Mouse (Mus musculus): ENCODE measurements at regions not wholly inside any gene's neighbourhood (a gene's known extent, or its start where the extent isn't known, plus 50 kb on each side); places are given as distances from the start of the nearest gene placed in this dataset.

DNA sequence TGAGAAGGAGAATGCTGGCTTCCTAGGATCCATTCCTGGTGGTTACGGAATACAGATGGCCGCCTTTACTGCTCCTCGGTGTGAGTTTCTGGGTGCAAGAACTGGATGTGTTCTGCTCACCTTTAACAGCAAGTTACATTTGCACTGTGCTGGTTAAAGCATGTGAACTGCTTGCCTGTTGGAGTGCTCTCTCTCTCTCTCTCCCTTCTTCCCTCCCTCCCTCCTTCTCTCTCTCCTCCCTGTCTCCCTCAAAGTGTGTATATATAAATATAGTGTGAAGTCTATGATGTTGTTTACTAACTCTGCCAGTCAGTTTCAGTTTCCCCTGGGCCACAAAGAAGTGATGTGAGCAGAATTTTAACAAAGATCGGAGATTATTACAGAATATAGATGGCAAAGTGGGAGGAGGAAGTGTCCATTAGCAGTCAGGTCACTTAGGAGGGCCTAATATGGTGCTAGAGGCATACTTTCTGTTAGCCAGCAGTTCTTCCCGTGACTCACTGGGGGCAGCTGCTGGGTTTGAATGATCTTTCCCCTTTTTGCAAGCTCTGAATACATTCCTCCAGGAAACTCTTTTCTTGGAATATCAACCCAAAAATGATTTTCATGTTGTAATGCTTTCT is 1453.5 kb downstream of the Slc22a22 start:
- Histone ChIP-seq H3K27ac (replicated peaks) (no peak overlapping the region), H3K4me3 (ENCODE audit: low read depth, low read length) (no peak overlapping the region), H3K36me3 (ENCODE audit: control insufficient read depth, insufficient read depth, low read length) (no peaks in the 10 kb centered on the region), H3K9me3 (ENCODE audit: control insufficient read depth, low read length) (no peaks in the 10 kb centered on the region), H3K4me1 (replicated peaks; ENCODE audit: control insufficient read depth, insufficient read depth) (no peaks in the 10 kb centered on the region), H3K9ac (ENCODE audit: low read length) (no peak overlapping the region), H3K4me2 (replicated peaks; ENCODE audit: low read depth) (no peak overlapping the region), H3K27me3 (ENCODE audit: control insufficient read depth, insufficient read depth, low read length) (no peaks in the 10 kb centered on the region)
- DNase-seq (ENCODE audit: low spot score) (no peak), ATAC-seq (ENCODE audit: low FRiP score, low TSS enrichment) (no peak)
- WGBS: 74% methylated on average over 5 of the region's 5 CpGs
- TF ChIP-seq CTCF (IDR thresholded peaks at IDR 0.05; ENCODE audit: low read depth) (no peak), EP300 (optimal IDR thresholded peaks at IDR 0.05) (no peak)

DNA sequence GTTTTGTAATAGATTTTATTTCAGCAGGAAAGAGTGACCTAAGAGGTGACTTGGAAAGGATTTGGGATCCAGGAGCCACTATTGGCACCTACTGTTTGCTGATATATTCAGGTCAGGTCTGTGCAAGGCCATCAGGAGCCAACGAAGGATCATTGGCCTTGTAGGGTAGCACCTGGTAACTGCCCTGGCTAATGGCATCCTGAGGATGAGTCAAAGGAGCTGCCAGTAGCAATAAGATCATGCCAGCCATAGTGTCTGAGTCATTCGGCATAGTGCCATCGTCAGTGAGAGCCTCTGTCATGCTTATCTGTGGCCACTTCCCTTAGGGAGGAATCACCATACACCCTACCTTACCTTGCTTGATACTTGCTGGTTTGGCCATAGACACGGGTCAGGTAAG is 1455.1 kb downstream of the Slc22a22 start:
- Histone ChIP-seq H3K27ac (replicated peaks) (no peak overlapping the region), H3K9me3 (ENCODE audit: control insufficient read depth, low read length) (no peaks in the 10 kb centered on the region), H3K9ac (ENCODE audit: low read length) (no peak overlapping the region), H3K36me3 (ENCODE audit: control insufficient read depth, insufficient read depth, low read length) (no peaks in the 10 kb centered on the region), H3K4me1 (replicated peaks; ENCODE audit: control insufficient read depth, insufficient read depth) (no peaks in the 10 kb centered on the region), H3K27me3 (ENCODE audit: control insufficient read depth, insufficient read depth, low read length) (no peaks in the 10 kb centered on the region), H3K4me2 (replicated peaks; ENCODE audit: low read depth) (no peak overlapping the region), H3K4me3 (ENCODE audit: low read depth, low read length) (no peak overlapping the region)
- WGBS: 93% methylated on average over 4 of the region's 4 CpGs
- DNase-seq (ENCODE audit: low spot score): no peak
- TF ChIP-seq CTCF (IDR thresholded peaks at IDR 0.05; ENCODE audit: low read depth) (no peak), EP300 (optimal IDR thresholded peaks at IDR 0.05) (no peak)
- ATAC-seq (ENCODE audit: low FRiP score, low TSS enrichment): no peak

DNA sequence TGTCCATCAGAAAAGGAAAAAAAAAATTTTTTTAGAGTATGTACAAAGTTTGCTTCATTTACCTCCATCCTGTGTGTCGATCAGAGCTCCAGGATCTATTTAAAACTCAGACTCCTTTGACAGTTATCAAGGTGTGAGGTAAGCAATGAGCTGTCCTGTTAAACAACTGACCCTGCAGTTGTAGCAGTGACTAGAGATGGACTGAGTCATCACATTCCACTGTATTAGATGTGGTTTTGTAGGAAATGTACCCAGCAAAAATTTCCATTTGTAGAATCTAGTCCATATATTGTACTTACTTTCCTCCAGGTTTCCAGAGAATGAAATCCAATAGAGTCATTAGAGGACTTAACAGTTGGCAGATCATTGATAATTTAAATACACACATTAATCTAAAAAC is 1459.3 kb downstream of the Slc22a22 start:
- no peaks in the 10 kb centered on the region for H3K27me3 ChIP-seq (ENCODE audit: control insufficient read depth, insufficient read depth, low read length)
- WGBS: 75% methylated on average over 1 of the region's 1 CpGs
- TF ChIP-seq EP300 (optimal IDR thresholded peaks at IDR 0.05) (no peak), CTCF (IDR thresholded peaks at IDR 0.05; ENCODE audit: low read depth) (no peak)
- no peaks in the 10 kb centered on the region for H3K4me1 ChIP-seq (replicated peaks; ENCODE audit: control insufficient read depth, insufficient read depth)
- no peak for ATAC-seq (ENCODE audit: low FRiP score, low TSS enrichment)
- H3K36me3 ChIP-seq (ENCODE audit: control insufficient read depth, insufficient read depth, low read length): no peaks in the 10 kb centered on the region
- H3K9ac ChIP-seq (ENCODE audit: low read length): no peak overlapping the region
- H3K4me3 ChIP-seq (ENCODE audit: low read depth, low read length): no peak overlapping the region
- H3K4me2 ChIP-seq (replicated peaks; ENCODE audit: low read depth): no peak overlapping the region
- no peak for DNase-seq (ENCODE audit: low spot score)
- no peaks in the 10 kb centered on the region for H3K9me3 ChIP-seq (ENCODE audit: control insufficient read depth, low read length)
- H3K27ac ChIP-seq (replicated peaks): no peak overlapping the region

DNA sequence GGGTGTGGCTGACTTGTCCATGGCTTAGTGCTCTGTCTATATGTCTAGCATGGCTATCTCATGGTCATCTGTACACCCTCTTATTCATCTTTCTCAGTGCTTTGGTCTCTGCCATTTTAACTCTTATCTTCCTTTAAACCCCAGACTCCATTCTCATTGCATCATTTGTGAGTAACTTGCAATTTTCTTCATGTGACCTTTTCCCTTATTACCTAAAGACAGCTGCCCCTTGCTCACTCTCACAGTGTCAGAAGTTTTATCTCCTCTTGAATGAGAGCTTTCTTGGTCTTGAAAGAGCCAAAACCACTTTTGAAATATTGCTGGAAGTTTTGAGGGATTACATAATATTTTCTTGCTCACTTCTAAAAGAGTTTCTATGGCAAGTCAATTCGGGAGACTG is 1459.9 kb downstream of the Slc22a22 start:
- Histone ChIP-seq H3K27ac (replicated peaks) (no peak overlapping the region), H3K36me3 (ENCODE audit: control insufficient read depth, insufficient read depth, low read length) (no peaks in the 10 kb centered on the region), H3K4me1 (replicated peaks; ENCODE audit: control insufficient read depth, insufficient read depth) (no peaks in the 10 kb centered on the region), H3K9me3 (ENCODE audit: control insufficient read depth, low read length) (no peaks in the 10 kb centered on the region), H3K4me2 (replicated peaks; ENCODE audit: low read depth) (no peak overlapping the region), H3K4me3 (ENCODE audit: low read depth, low read length) (no peak overlapping the region), H3K27me3 (ENCODE audit: control insufficient read depth, insufficient read depth, low read length) (no peaks in the 10 kb centered on the region), H3K9ac (ENCODE audit: low read length) (no peak overlapping the region)
- DNase-seq (ENCODE audit: low spot score): no peak
- WGBS: 86% methylated on average over 1 of the region's 1 CpGs
- TF ChIP-seq CTCF (IDR thresholded peaks at IDR 0.05; ENCODE audit: low read depth) (no peak), EP300 (optimal IDR thresholded peaks at IDR 0.05) (no peak)
- ATAC-seq (ENCODE audit: low FRiP score, low TSS enrichment): no peak

DNA sequence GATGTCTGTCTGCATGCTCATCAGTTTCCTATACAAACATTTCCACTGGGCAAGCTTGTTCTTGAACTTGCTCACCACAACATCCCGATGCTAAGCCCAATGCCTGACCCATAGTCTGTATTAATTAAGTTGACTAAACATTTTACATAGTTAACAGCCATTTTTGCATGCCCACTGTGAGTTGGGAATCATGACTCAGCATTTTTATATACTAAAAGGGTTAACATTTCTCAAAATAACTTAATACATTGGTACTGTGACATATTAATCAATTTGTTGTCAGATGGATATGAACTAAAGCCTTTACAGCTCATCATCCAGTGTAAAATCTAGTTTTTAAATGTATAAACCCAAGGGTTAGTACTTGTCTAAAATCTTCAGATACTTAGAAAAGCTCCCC is 1461.4 kb downstream of the Slc22a22 start:
- no peak for ATAC-seq (ENCODE audit: low FRiP score, low TSS enrichment)
- no peak overlapping the region for H3K27ac ChIP-seq (replicated peaks)
- H3K27me3 ChIP-seq (ENCODE audit: control insufficient read depth, insufficient read depth, low read length): no peaks in the 10 kb centered on the region
- no peak overlapping the region for H3K4me2 ChIP-seq (replicated peaks; ENCODE audit: low read depth)
- no peak overlapping the region for H3K9ac ChIP-seq (ENCODE audit: low read length)
- 67% methylated on average over 1 of the region's 1 CpGs for WGBS
- H3K4me3 ChIP-seq (ENCODE audit: low read depth, low read length): no peak overlapping the region
- no peak for TF ChIP-seq CTCF (IDR thresholded peaks at IDR 0.05; ENCODE audit: low read depth)
- no peak for TF ChIP-seq EP300 (optimal IDR thresholded peaks at IDR 0.05)
- H3K36me3 ChIP-seq (ENCODE audit: control insufficient read depth, insufficient read depth, low read length): no peaks in the 10 kb centered on the region
- DNase-seq (ENCODE audit: low spot score): no peak
- no peaks in the 10 kb centered on the region for H3K4me1 ChIP-seq (replicated peaks; ENCODE audit: control insufficient read depth, insufficient read depth)
- H3K9me3 ChIP-seq (ENCODE audit: control insufficient read depth, low read length): no peaks in the 10 kb centered on the region

DNA sequence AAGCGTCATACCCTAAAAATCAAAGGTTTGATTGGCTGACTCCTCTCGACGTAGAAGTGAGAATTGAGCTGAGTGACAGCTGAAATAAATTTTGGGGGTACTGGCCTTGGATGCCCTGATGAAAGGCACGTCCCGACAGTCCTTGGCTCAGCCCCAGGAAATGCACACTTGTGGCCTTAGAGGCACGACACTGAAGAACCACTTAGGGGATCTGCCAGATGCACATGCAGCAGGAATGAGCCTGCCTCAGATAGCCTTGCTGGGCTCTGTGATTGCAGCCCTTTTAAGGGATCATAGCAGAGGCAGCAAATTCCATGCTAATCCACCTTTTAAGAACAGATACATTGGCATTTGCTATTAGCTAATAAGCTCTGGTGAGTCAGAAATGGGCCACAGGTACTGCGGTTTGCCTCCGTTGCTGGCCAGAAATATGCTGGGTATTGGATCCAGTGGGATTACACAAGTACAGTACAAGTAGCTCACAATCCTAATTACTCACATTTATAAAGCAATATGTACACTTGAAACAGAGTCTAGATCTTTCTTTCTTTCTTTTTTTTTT is 1463.3 kb downstream of the Slc22a22 start:
- Histone ChIP-seq H3K27ac (replicated peaks) (no peak overlapping the region), H3K4me1 (replicated peaks; ENCODE audit: control insufficient read depth, insufficient read depth) (no peaks in the 10 kb centered on the region), H3K27me3 (ENCODE audit: control insufficient read depth, insufficient read depth, low read length) (no peaks in the 10 kb centered on the region), H3K9me3 (ENCODE audit: control insufficient read depth, low read length) (no peaks in the 10 kb centered on the region), H3K36me3 (ENCODE audit: control insufficient read depth, insufficient read depth, low read length) (no peaks in the 10 kb centered on the region), H3K9ac (ENCODE audit: low read length) (no peak overlapping the region), H3K4me2 (replicated peaks; ENCODE audit: low read depth) (no peak overlapping the region), H3K4me3 (ENCODE audit: low read depth, low read length) (no peak overlapping the region)
- DNase-seq (ENCODE audit: low spot score) (no peak), ATAC-seq (ENCODE audit: low FRiP score, low TSS enrichment) (no peak)
- 49% methylated on average over 8 of the region's 8 CpGs for WGBS
- no peak for TF ChIP-seq CTCF (IDR thresholded peaks at IDR 0.05; ENCODE audit: low read depth)
- no peak for TF ChIP-seq EP300 (optimal IDR thresholded peaks at IDR 0.05)

Measured in stomach, postnatal 0 days (tissue).